Mouse (Mus musculus) hindbrain, embryonic 16.5 days (tissue): ENCODE results near the gene Dydc1. TPM values are rescaled to one million over a fixed set of nuclear protein-coding genes. Genes with fewer than 3 reads are reported as not detected.

Source experiments
- ATAC-seq: fragments of 200-750 bp; cut with Nextera tagmentation; 2 replicates; pipeline ENCODE4 v1.8.0; 2017; ENCODE audit warnings: moderate TSS enrichment, moderate library complexity
- H3K27ac ChIP-seq: fragments of 300-500 bp; sonication (generic); 2 replicates; pipeline ENCODE4 v1.5.1; 2014; ENCODE audit warnings: low read depth, mild to moderate bottlenecking, control low read depth, low read length, moderate library complexity
- H3K27me3 ChIP-seq: fragments of 300-500 bp; sonication (generic); replicated peaks from 2 replicates; pipeline ENCODE4 v1.6.1; 2014; ENCODE audit warnings: low read length; ENCODE audit not compliant: control insufficient read depth, insufficient read depth
- H3K36me3 ChIP-seq: fragments of 300-500 bp; sonication (generic); 2 replicates; pipeline ENCODE4 v1.6.1; 2014; ENCODE audit warnings: mild to moderate bottlenecking, low read length, moderate library complexity, mixed read lengths; ENCODE audit not compliant: control insufficient read depth, insufficient read depth
- H3K4me1 ChIP-seq: fragments of 300-500 bp; sonication (generic); 2 replicates; pipeline ENCODE4 v1.6.1; 2014; ENCODE audit warnings: low read depth, low read length; ENCODE audit not compliant: control insufficient read depth, insufficient read depth
- H3K4me2 ChIP-seq: fragments of 300-500 bp; sonication (generic); 2 replicates; pipeline ENCODE4 v1.6.1; 2014; ENCODE audit warnings: mild to moderate bottlenecking, low read length, control low read depth, moderate library complexity
- H3K4me3 ChIP-seq: fragments of 300-500 bp; sonication (generic); 2 replicates; pipeline ENCODE4 v1.5.1; 2014; ENCODE audit warnings: mild to moderate bottlenecking, low read length, control low read depth, moderate library complexity
- H3K9ac ChIP-seq: fragments of 300-500 bp; sonication (generic); 2 replicates; pipeline ENCODE4 v1.6.1; 2014; ENCODE audit warnings: low read depth, mild to moderate bottlenecking, control low read depth, low read length, moderate library complexity
- H3K9me3 ChIP-seq: fragments of 300-500 bp; sonication (generic); 2 replicates; pipeline ENCODE4 v1.6.1; 2014; ENCODE audit warnings: mild to moderate bottlenecking, low read length, moderate library complexity; ENCODE audit not compliant: control insufficient read depth
- WGBS: fragments of 180-500 bp; shearing (Covaris S2); extraction: QIAGEN DNeasy Blood & Tissue Kit; methylation state at CpG from one replicate; pipeline ENCODE4 v1.1.7; 2014; 5-methylcytosine and 5-hydroxymethylcytosine counted together
- polyA plus RNA-seq: library from polyadenylated mRNA; unstranded; fragments of >200 nt; fragmentation: Nextera tagmentation; extraction: Ambion mirVana; gene quantifications from 2 replicates; pipeline ENCODE4 v1.2.1, GENCODE M21; 2015

Gene Dydc1
- polyA plus RNA-seq = 0.26 TPM in 2 replicates

DNA sequence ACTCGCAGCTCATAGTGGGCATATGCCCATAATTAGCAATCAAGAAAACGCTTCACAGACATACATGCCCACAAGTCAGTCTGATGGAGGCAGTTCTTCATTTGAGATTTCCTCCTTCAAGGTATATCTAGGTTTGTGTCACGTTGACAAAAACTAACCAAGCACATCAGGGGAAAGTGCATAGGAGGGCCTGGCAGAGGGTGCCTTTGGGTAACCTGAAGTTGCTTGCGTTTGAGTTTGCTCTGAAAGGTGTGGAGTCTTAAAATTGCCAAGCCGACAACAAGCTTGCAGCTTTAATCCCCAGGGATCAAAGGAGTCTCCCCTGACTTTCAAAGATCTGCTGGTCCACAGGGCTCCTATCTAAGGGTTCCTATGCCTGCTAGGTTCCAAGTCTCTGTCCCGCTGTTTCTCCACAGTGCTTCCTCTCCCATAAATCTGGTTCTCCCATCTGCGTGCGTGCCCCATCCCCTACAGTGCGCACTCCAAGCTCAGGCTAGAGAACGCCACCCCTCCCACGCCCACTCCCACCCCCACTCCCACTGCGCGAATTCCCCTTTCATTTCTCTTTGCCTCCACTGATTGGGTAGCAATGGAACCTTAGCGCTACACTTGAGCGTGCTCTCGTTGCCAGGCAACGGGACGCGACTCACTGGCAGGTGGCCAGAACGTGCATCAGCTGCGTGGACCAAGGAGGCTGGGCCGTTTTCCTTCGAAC lies at the start of gene Dydc1:
Gene Dydc1 (plus strand): TSS at position 683 of the 715 bp plus-strand sequence.
- 11% methylated on average over 23 of the region's 23 CpGs for WGBS

DNA sequence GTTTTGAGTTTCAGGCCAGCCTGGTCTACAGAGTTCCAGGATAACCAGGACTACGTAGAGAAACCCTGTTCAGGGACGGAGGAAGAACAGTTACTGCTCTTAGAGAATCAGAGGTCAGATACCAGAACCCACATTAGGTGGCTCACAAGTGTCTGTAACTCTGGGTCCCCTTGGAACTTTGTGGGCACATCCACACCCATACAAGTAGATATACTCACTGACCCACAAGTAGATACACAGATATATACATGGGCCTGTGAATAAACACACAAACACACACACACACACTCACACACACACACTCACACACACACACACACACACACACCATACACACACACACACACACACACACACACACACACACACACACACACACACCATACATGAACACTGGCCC lies 47.6 kb upstream of the Dydc1 start:
- Histone ChIP-seq H3K4me2 (no peak overlapping the region), H3K9me3 (no peaks in the 10 kb centered on the region), H3K4me1 (no peaks in the 10 kb centered on the region), H3K4me3 (no peak overlapping the region), H3K27ac (no peak overlapping the region), H3K27me3 (no peaks in the 10 kb centered on the region), H3K36me3 (no peaks in the 10 kb centered on the region), H3K9ac (no peak overlapping the region)
- WGBS = 85% methylated on average over 2 of the region's 2 CpGs
- ATAC-seq = no peak

More for the DNA sequence above, at the start of gene Dydc1:
- Histone ChIP-seq H3K27ac (no peak within 1 kb of the TSS), H3K9ac (peak within 1 kb of the TSS; percentile 55), H3K9me3 (no peaks in the 10 kb centered on the region), H3K4me3 (peak within 1 kb of the TSS; percentile 50), H3K4me1 (peaks cover 4% of the 10 kb centered on the region), H3K36me3 (no peaks in the 10 kb centered on the region), H3K4me2 (peak within 1 kb of the TSS; percentile 90), H3K27me3 (no peaks in the 10 kb centered on the region)
- peak; percentile 98 for ATAC-seq

DNA sequence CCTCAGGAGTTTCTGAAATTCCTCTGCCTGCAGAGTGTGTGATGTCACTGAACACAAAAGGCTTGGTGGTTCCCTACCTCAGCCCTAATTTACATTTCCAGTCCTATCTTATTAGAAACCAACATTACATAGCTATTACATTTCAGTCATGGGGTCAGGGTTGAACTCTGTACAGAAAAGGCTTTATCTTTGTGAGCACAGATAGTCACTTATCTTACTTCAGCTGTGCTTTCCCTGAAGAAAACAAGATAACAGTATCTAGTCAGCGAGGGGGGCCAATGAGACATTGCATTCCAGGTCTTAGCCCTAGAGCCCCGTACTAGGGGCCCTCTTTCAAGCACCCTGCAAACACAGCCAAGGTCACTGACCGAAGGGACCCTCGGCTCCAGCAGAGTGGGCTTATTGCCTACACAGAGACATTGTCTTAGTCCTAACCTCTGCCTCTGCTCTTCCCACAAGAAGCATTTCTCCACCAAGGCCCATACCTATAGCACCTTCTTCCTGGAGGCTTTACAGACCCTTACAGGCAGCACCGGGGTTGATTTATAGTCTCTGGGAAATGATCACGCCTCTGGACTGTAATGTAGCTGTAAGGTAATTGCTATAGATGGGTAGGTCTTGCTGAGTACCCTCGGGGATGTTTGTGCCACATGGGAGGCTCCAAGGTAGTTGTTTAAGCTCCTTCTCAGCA lies 47.0 kb upstream of the Dydc1 start:
- ATAC-seq = no peak
- Histone ChIP-seq H3K27me3 (no peaks in the 10 kb centered on the region), H3K4me2 (no peak overlapping the region), H3K36me3 (no peaks in the 10 kb centered on the region), H3K9ac (no peak overlapping the region), H3K9me3 (no peaks in the 10 kb centered on the region), H3K4me3 (no peak overlapping the region), H3K4me1 (no peaks in the 10 kb centered on the region), H3K27ac (no peak overlapping the region)
- 81% methylated on average over 7 of the region's 7 CpGs for WGBS

DNA sequence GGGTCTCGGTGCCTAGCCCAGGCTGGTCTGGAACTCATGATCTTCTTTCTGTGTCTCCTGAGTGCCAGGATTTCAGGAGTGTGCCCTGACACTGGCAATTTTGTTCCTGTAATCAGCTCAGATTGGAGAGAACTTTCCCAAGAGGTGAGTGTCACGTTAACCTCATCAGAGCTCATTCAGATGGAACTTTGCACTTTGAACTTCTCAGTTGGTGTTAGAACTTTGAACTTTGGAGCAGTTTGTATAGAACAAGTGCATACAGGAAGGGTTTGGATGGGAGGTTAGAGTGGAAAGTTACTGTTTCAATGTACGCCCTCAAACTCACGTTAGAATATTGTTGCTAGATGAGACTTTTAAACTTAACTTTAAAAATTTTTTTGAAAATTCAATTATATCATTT lies 43.4 kb upstream of the Dydc1 start:
- Histone ChIP-seq H3K4me3 (no peak overlapping the region), H3K27me3 (no peaks in the 10 kb centered on the region), H3K4me2 (no peak overlapping the region), H3K27ac (no peak overlapping the region), H3K9ac (no peak overlapping the region), H3K9me3 (no peaks in the 10 kb centered on the region), H3K36me3 (no peaks in the 10 kb centered on the region), H3K4me1 (no peaks in the 10 kb centered on the region)
- ATAC-seq = no peak
- 82% methylated on average over 4 of the region's 4 CpGs for WGBS

DNA sequence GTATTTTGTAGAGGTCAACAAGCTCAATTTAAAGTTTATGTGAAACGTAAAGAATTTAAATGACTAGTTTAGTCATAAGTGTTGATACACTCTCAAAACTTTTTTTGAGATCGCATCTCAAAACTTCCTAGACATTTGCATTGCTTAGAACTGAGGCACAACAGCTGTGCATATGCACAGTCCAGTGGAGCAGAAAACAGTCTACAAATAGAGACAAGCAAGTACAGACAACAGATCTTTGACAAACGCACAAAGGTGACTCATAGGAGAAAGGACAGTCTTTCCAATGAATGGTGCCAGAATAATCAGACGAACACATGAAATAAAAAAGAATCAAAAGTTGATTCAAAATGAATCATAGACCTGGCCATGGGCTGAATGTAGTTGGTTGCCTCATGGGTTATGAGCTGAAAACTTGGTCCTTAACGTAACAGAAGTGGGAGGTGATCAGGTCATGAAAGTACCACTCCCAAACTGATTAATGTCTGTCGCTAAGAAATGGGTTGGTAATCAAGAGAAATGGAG lies 41.7 kb upstream of the Dydc1 start:
- Histone ChIP-seq H3K4me1 (no peaks in the 10 kb centered on the region), H3K9me3 (no peaks in the 10 kb centered on the region), H3K4me3 (no peak overlapping the region), H3K4me2 (no peak overlapping the region), H3K9ac (no peak overlapping the region), H3K27me3 (no peaks in the 10 kb centered on the region), H3K36me3 (no peaks in the 10 kb centered on the region), H3K27ac (no peak overlapping the region)
- WGBS = 87% methylated on average over 6 of the region's 6 CpGs
- no peak for ATAC-seq

DNA sequence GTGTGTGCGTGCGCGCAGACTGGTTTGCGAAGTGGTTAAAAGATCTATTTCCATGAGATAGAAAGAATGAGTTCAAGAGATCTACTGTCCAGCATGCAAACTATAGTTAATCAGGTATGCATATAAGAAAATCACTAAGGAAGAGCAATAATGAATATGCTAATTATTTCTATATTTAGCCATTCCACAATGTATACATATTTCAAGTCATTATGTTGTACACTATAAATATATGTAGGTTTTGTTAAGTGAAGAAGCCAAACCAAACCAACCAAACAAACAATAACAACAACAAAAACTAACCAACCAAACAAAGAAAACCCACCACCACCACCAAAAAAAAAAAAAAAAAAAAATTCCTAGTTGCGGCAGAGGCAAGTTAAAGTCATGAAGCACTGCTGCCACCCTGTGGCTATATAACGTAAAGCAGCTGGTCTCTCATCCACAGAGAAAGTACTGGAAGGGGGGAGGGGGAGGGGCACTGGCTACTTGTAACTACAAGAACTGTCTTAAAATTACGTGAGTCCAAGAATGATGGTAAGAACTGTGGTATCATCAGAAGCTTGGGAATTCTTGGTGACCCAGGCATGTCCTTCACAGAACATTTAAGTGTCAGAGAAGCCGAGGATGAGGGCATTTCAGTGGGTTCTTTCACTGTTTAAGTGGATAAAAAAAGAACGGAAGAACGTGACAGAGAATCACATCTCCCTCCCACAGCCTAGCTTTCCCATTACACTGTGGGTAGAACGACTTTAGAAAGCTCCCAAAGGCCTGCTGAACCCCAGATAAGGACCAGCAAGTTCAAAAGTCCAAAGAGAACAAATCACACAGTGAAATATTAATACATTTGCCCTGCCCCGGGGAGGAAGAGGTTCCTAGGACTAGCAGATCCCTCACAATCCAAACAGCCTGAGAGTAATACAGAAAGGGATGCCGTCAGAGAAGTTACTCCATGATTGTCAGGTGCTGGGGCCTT lies 39.3 kb upstream of the Dydc1 start:
- 57% methylated on average over 13 of the region's 13 CpGs for WGBS
- Histone ChIP-seq H3K4me1 (no peaks in the 10 kb centered on the region), H3K9me3 (no peaks in the 10 kb centered on the region), H3K4me3 (no peak overlapping the region), H3K36me3 (no peaks in the 10 kb centered on the region), H3K9ac (no peak overlapping the region), H3K27ac (no peak overlapping the region), H3K27me3 (no peaks in the 10 kb centered on the region), H3K4me2 (no peak overlapping the region)
- ATAC-seq = peak; percentile 56

DNA sequence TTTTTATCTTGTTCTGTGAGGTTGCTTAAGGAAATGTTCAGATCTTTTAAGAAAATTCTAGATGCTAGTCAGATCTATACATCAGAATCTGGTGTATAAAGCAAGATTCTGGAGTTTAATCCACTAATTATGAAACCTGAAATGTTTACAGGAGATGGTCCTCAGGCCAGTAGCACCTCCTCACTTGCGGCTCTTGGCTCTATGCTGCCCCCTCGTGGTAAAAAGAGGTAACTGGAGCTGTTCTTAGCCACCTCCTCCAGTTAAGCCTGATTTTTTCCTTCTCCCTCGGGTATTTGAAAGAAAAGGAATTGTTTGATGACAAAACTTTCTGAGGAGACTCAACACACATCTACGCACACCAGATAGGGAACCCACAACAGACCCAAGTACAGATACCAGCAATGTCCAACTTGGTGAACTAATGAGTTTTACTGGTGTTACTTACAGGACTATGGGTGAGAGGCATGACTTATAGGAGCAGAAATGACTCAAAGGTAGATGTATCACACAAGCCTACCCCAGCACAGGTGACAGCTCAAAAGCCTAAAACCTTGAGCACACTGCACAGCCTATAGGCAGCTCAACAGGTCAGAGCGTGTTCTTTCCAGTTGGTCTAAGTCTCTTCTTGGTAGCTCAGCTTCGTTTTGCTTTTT lies 37.4 kb upstream of the Dydc1 start:
- ATAC-seq = peak; percentile 67
- no peak overlapping the region for H3K4me3 ChIP-seq
- no peaks in the 10 kb centered on the region for H3K4me1 ChIP-seq
- no peaks in the 10 kb centered on the region for H3K36me3 ChIP-seq
- no peaks in the 10 kb centered on the region for H3K9me3 ChIP-seq
- no peak overlapping the region for H3K9ac ChIP-seq
- H3K27me3 ChIP-seq = no peaks in the 10 kb centered on the region
- no peak overlapping the region for H3K4me2 ChIP-seq
- WGBS = 35% methylated on average over 6 of the region's 6 CpGs
- H3K27ac ChIP-seq = no peak overlapping the region

DNA sequence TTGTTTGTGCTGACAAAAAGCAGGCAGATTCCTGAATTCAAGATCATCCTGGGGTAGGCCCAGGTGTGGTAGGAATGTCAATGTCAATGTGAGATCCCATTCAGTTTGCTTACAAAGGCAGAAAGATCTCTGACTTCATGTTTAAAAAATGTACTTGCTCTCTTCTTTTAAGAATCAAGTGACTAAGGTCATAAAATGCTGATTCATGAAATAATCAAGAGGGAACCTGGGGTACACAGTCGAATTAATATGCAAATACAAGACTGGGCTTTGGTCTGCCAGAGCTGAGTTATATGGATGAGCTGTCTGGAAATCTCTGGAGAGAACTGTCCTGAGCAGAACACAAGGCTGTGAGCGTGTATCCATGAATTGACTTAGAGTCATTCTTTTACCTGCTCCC lies 25.3 kb upstream of the Dydc1 start:
- ATAC-seq = no peak
- no peaks in the 10 kb centered on the region for H3K9me3 ChIP-seq
- H3K36me3 ChIP-seq = no peaks in the 10 kb centered on the region
- H3K9ac ChIP-seq = no peak overlapping the region
- no peak overlapping the region for H3K4me3 ChIP-seq
- H3K27ac ChIP-seq = no peak overlapping the region
- H3K27me3 ChIP-seq = no peaks in the 10 kb centered on the region
- 68% methylated on average over 2 of the region's 2 CpGs for WGBS
- no peaks in the 10 kb centered on the region for H3K4me1 ChIP-seq
- no peak overlapping the region for H3K4me2 ChIP-seq
